Mouse (Mus musculus): Measurements from ENCODE around the gene Ttc3. TPM values are rescaled to one million over a fixed set of nuclear protein-coding genes. Genes with fewer than 3 reads are reported as not detected.
"Not testable (repeated sequence)": the region's sequence is repeated elsewhere in the genome, so short reads cannot be mapped to it uniquely, and the experiment has no call there.

Gene Ttc3
- polyA plus RNA-seq, 1 experiment from 2014 or later = 875 TPM

GRCm38 (mm10) chr16:94335656-94336055, 34.8 kb upstream of the Ttc3 start:
- ATAC-seq = no peak
- Histone ChIP-seq H3K4me1 (replicated peaks; ENCODE audit: control insufficient read depth, insufficient read depth, low read length) (peaks cover under 1% of the 10 kb centered on the region; the same call in 1 of the 2 replicates), H3K27ac (ENCODE audit: low read length) (no peak overlapping the region), H3K36me3 (ENCODE audit: control insufficient read depth, insufficient read depth) (no peaks in the 10 kb centered on the region), H3K4me2 (ENCODE audit: low read length) (no peak overlapping the region), H3K4me3 (replicated peaks; ENCODE audit: low read length) (no peak overlapping the region), H3K9ac (replicated peaks; ENCODE audit: low read depth, low read length) (no peak overlapping the region), H3K27me3 (replicated peaks; ENCODE audit: control insufficient read depth, insufficient read depth, low read length) (no peaks in the 10 kb centered on the region), H3K9me3 (ENCODE audit: control insufficient read depth, low read length) (no peaks in the 10 kb centered on the region)
- 26% methylated on average over 5 of the region's 5 CpGs for WGBS

GRCm38 (mm10) chr16:94339164-94340160, 31.0 kb upstream of the Ttc3 start:
- ATAC-seq = not testable (repeated sequence)

GRCm38 (mm10) chr16:94345733-94346132, 24.7 kb upstream of the Ttc3 start:
- H3K4me1 ChIP-seq (replicated peaks; ENCODE audit: control insufficient read depth, insufficient read depth, low read length) = no peaks in the 10 kb centered on the region; the same call in 1 of the 2 replicates
- no peak overlapping the region for H3K27ac ChIP-seq (ENCODE audit: low read length)
- no peaks in the 10 kb centered on the region for H3K36me3 ChIP-seq (ENCODE audit: control insufficient read depth, insufficient read depth)
- no peaks in the 10 kb centered on the region for H3K27me3 ChIP-seq (replicated peaks; ENCODE audit: control insufficient read depth, insufficient read depth, low read length)
- H3K4me3 ChIP-seq (replicated peaks; ENCODE audit: low read length) = no peak overlapping the region
- no peaks in the 10 kb centered on the region for H3K9me3 ChIP-seq (ENCODE audit: control insufficient read depth, low read length)
- no peak overlapping the region for H3K4me2 ChIP-seq (ENCODE audit: low read length)
- 88% methylated on average over 1 of the region's 1 CpGs for WGBS
- no peak overlapping the region for H3K9ac ChIP-seq (replicated peaks; ENCODE audit: low read depth, low read length)
- ATAC-seq = no peak

More at GRCm38 (mm10) chr16:94339164-94340160, 31.0 kb upstream of the Ttc3 start:
- H3K9me3 ChIP-seq (ENCODE audit: control insufficient read depth, low read length); H3K4me1 ChIP-seq (replicated peaks; ENCODE audit: control insufficient read depth, insufficient read depth, low read length); H3K4me2 ChIP-seq (ENCODE audit: low read length); H3K27me3 ChIP-seq (replicated peaks; ENCODE audit: control insufficient read depth, insufficient read depth, low read length); H3K27ac ChIP-seq (ENCODE audit: low read length); H3K4me3 ChIP-seq (replicated peaks; ENCODE audit: low read length); H3K36me3 ChIP-seq (ENCODE audit: control insufficient read depth, insufficient read depth); H3K9ac ChIP-seq (replicated peaks; ENCODE audit: low read depth, low read length): not testable (repeated sequence)
- 92% methylated on average over 18 of the region's 22 CpGs for WGBS

GRCm38 (mm10) chr16:94347080-94347731, 23.2 kb upstream of the Ttc3 start:
- 78% methylated on average over 7 of the region's 7 CpGs for WGBS
- Histone ChIP-seq H3K36me3 (ENCODE audit: control insufficient read depth, insufficient read depth) (no peaks in the 10 kb centered on the region), H3K9ac (replicated peaks; ENCODE audit: low read depth, low read length) (no peak overlapping the region), H3K4me2 (ENCODE audit: low read length) (no peak overlapping the region), H3K4me3 (replicated peaks; ENCODE audit: low read length) (no peak overlapping the region), H3K27me3 (replicated peaks; ENCODE audit: control insufficient read depth, insufficient read depth, low read length) (no peaks in the 10 kb centered on the region), H3K27ac (ENCODE audit: low read length) (no peak overlapping the region), H3K4me1 (replicated peaks; ENCODE audit: control insufficient read depth, insufficient read depth, low read length) (no peaks in the 10 kb centered on the region; the same call in 1 of the 2 replicates), H3K9me3 (ENCODE audit: control insufficient read depth, low read length) (no peaks in the 10 kb centered on the region)
- no peak for ATAC-seq

- Histone ChIP-seq H3K4me2 (ENCODE audit: low read length) (no peak overlapping the region), H3K4me3 (replicated peaks; ENCODE audit: low read length) (no peak overlapping the region), H3K9me3 (ENCODE audit: control insufficient read depth, low read length) (no peaks in the 10 kb centered on the region), H3K27me3 (replicated peaks; ENCODE audit: control insufficient read depth, insufficient read depth, low read length) (no peaks in the 10 kb centered on the region), H3K9ac (replicated peaks; ENCODE audit: low read depth, low read length) (no peak overlapping the region), H3K4me1 (replicated peaks; ENCODE audit: control insufficient read depth, insufficient read depth, low read length) (no peaks in the 10 kb centered on the region; the same call in 1 of the 2 replicates), H3K36me3 (ENCODE audit: control insufficient read depth, insufficient read depth) (no peaks in the 10 kb centered on the region), H3K27ac (ENCODE audit: low read length) (no peak overlapping the region)
- 92% methylated on average over 2 of the region's 2 CpGs for WGBS
- no peak for ATAC-seq
Observed at GRCm38 (mm10) chr16:94348779-94349178, 21.6 kb upstream of the Ttc3 start.

GRCm38 (mm10) chr16:94349588-94350286, 20.7 kb upstream of the Ttc3 start:
- no peak overlapping the region for H3K4me2 ChIP-seq (ENCODE audit: low read length)
- no peaks in the 10 kb centered on the region for H3K36me3 ChIP-seq (ENCODE audit: control insufficient read depth, insufficient read depth)
- H3K27ac ChIP-seq (ENCODE audit: low read length) = no peak overlapping the region
- no peaks in the 10 kb centered on the region for H3K9me3 ChIP-seq (ENCODE audit: control insufficient read depth, low read length)
- peak; percentile 43; the same call in 1 of the 2 replicates for ATAC-seq
- H3K9ac ChIP-seq (replicated peaks; ENCODE audit: low read depth, low read length) = no peak overlapping the region
- 50% methylated on average over 11 of the region's 11 CpGs for WGBS
- H3K4me1 ChIP-seq (replicated peaks; ENCODE audit: control insufficient read depth, insufficient read depth, low read length) = no peaks in the 10 kb centered on the region; the same call in 1 of the 2 replicates
- no peaks in the 10 kb centered on the region for H3K27me3 ChIP-seq (replicated peaks; ENCODE audit: control insufficient read depth, insufficient read depth, low read length)
- no peak overlapping the region for H3K4me3 ChIP-seq (replicated peaks; ENCODE audit: low read length)

GRCm38 (mm10) chr16:94350287-94350677, 20.1 kb upstream of the Ttc3 start:
- H3K27me3 ChIP-seq (replicated peaks; ENCODE audit: control insufficient read depth, insufficient read depth, low read length) = no peaks in the 10 kb centered on the region
- no peak overlapping the region for H3K4me2 ChIP-seq (ENCODE audit: low read length)
- H3K27ac ChIP-seq (ENCODE audit: low read length) = no peak overlapping the region
- H3K9me3 ChIP-seq (ENCODE audit: control insufficient read depth, low read length) = no peaks in the 10 kb centered on the region
- no peaks in the 10 kb centered on the region for H3K36me3 ChIP-seq (ENCODE audit: control insufficient read depth, insufficient read depth)
- no peak overlapping the region for H3K4me3 ChIP-seq (replicated peaks; ENCODE audit: low read length)
- no peak overlapping the region for H3K9ac ChIP-seq (replicated peaks; ENCODE audit: low read depth, low read length)
- WGBS = 70% methylated on average over 10 of the region's 10 CpGs
- no peak for ATAC-seq
- H3K4me1 ChIP-seq (replicated peaks; ENCODE audit: control insufficient read depth, insufficient read depth, low read length) = no peaks in the 10 kb centered on the region; the same call in 1 of the 2 replicates

- no peak overlapping the region for H3K9ac ChIP-seq (replicated peaks; ENCODE audit: low read depth, low read length)
- H3K27me3 ChIP-seq (replicated peaks; ENCODE audit: control insufficient read depth, insufficient read depth, low read length) = no peaks in the 10 kb centered on the region
Observed at GRCm38 (mm10) chr16:94354450-94354849, 16.0 kb upstream of the Ttc3 start.

GRCm38 (mm10) chr16:94356046-94356445, 14.4 kb upstream of the Ttc3 start:
- Histone ChIP-seq H3K9me3 (ENCODE audit: control insufficient read depth, low read length) (no peaks in the 10 kb centered on the region), H3K9ac (replicated peaks; ENCODE audit: low read depth, low read length) (no peak overlapping the region), H3K36me3 (ENCODE audit: control insufficient read depth, insufficient read depth) (no peaks in the 10 kb centered on the region), H3K27me3 (replicated peaks; ENCODE audit: control insufficient read depth, insufficient read depth, low read length) (no peaks in the 10 kb centered on the region), H3K4me3 (replicated peaks; ENCODE audit: low read length) (no peak overlapping the region), H3K4me1 (replicated peaks; ENCODE audit: control insufficient read depth, insufficient read depth, low read length) (no peaks in the 10 kb centered on the region), H3K4me2 (ENCODE audit: low read length) (no peak overlapping the region), H3K27ac (ENCODE audit: low read length) (no peak overlapping the region)
- no peak for ATAC-seq
- 71% methylated on average over 7 of the region's 7 CpGs for WGBS

More at GRCm38 (mm10) chr16:94354450-94354849, 16.0 kb upstream of the Ttc3 start:
- Histone ChIP-seq H3K4me1 (replicated peaks; ENCODE audit: control insufficient read depth, insufficient read depth, low read length) (no peaks in the 10 kb centered on the region; the same call in 1 of the 2 replicates), H3K27ac (ENCODE audit: low read length) (no peak overlapping the region), H3K9me3 (ENCODE audit: control insufficient read depth, low read length) (no peaks in the 10 kb centered on the region), H3K4me2 (ENCODE audit: low read length) (no peak overlapping the region), H3K36me3 (ENCODE audit: control insufficient read depth, insufficient read depth) (no peaks in the 10 kb centered on the region), H3K4me3 (replicated peaks; ENCODE audit: low read length) (no peak overlapping the region)
- 56% methylated on average over 9 of the region's 9 CpGs for WGBS
- ATAC-seq = no peak

All from forebrain, embryonic 16.5 days (tissue).